Mouse (Mus musculus) intestine, postnatal 0 days (tissue): ENCODE data around the gene Tmx1. TPM values are rescaled to one million over a fixed set of nuclear protein-coding genes. Genes with fewer than 3 reads are reported as not detected.
A peak's percentile ranks its signal among the peaks of the same experiment; 100 is the strongest.

Experiments used
- ATAC-seq: fragments of 200-750 bp; cut with Nextera tagmentation; 2 replicates; pipeline ENCODE4 v1.8.0; 2017; ENCODE audit warnings: mild to moderate bottlenecking, moderate TSS enrichment, moderate library complexity
- H3K27ac ChIP-seq: fragments of 300-500 bp; sonication (generic); 2 replicates; pipeline ENCODE4 v1.5.1; 2014; ENCODE audit warnings: mild to moderate bottlenecking, low read depth, low read length, moderate library complexity
- H3K27me3 ChIP-seq: fragments of 300-500 bp; sonication (generic); replicated peaks from 2 replicates; pipeline ENCODE4 v1.6.1; 2014; ENCODE audit warnings: low read length, mixed read lengths; ENCODE audit not compliant: control insufficient read depth, insufficient read depth
- H3K36me3 ChIP-seq: fragments of 300-500 bp; sonication (generic); 2 replicates; pipeline ENCODE4 v1.6.1; 2014; ENCODE audit warnings: mild to moderate bottlenecking, moderate library complexity; ENCODE audit not compliant: control insufficient read depth, insufficient read depth
- H3K4me1 ChIP-seq: fragments of 300-500 bp; sonication (generic); replicated peaks from 2 replicates; pipeline ENCODE4 v1.6.1; 2014; ENCODE audit warnings: antibody characterized with exemption, low read length, mixed read lengths; ENCODE audit not compliant: control insufficient read depth, insufficient read depth
- H3K4me2 ChIP-seq: fragments of 300-500 bp; sonication (generic); replicated peaks from 2 replicates; pipeline ENCODE4 v1.6.1; 2014; ENCODE audit warnings: low read depth, mild to moderate bottlenecking, moderate library complexity
- H3K4me3 ChIP-seq: fragments of 300-500 bp; sonication (generic); 2 replicates; pipeline ENCODE4 v1.5.1; 2014; ENCODE audit warnings: low read depth, low read length
- H3K9ac ChIP-seq: fragments of 300-500 bp; sonication (generic); 2 replicates; pipeline ENCODE4 v1.6.1; 2014; ENCODE audit warnings: mild to moderate bottlenecking, low read depth, low read length
- H3K9me3 ChIP-seq: fragments of 300-500 bp; sonication (generic); 2 replicates; pipeline ENCODE4 v1.6.1; 2016; ENCODE audit warnings: mixed run types; ENCODE audit not compliant: control insufficient read depth
- CTCF ChIP-seq: sonication (generic); IDR thresholded peaks from 2 replicates; pipeline ENCODE4 v1.5.1; 2016; ENCODE audit warnings: low read depth, mild to moderate bottlenecking, control low read depth, antibody characterized with exemption, moderate library complexity
- WGBS: fragments of 180-500 bp; shearing (Covaris S2); extraction: QIAGEN DNeasy Blood & Tissue Kit; methylation state at CpG from one replicate; pipeline ENCODE4 v1.1.7; 2014; 5-methylcytosine and 5-hydroxymethylcytosine counted together
- polyA plus RNA-seq: library from polyadenylated mRNA; unstranded; fragments of >200 nt; fragmentation: Nextera tagmentation; extraction: Ambion mirVana; gene quantifications from 2 replicates; pipeline ENCODE4 v1.2.1, GENCODE M21; 2015

Tmx1 gene
- polyA plus RNA-seq, 1 experiment from 2014 or later: 64.4 TPM

- no peak for ATAC-seq
- no peaks in the 10 kb centered on the region for H3K36me3 ChIP-seq
- H3K27ac ChIP-seq: no peak overlapping the region
- H3K27me3 ChIP-seq: no peaks in the 10 kb centered on the region
- H3K4me2 ChIP-seq: no peak overlapping the region
- H3K9ac ChIP-seq: no peak overlapping the region
- no peaks in the 10 kb centered on the region for H3K4me1 ChIP-seq
- TF ChIP-seq CTCF: no peak
- H3K4me3 ChIP-seq: no peak overlapping the region
- WGBS: 88% methylated on average over 3 of the region's 3 CpGs
- no peaks in the 10 kb centered on the region for H3K9me3 ChIP-seq
Observed at GRCm38 (mm10) chr12:70451533-70451932, 1.4 kb upstream of the Tmx1 start.

GRCm38 (mm10) chr12:70452143-70452542, 752 bp upstream of the Tmx1 start:
- H3K27ac ChIP-seq: no peak overlapping the region
- no peak for ATAC-seq
- 68% methylated on average over 2 of the region's 2 CpGs for WGBS
- TF ChIP-seq CTCF: no peak
- peak overlapping the region; percentile 66 for H3K4me2 ChIP-seq
- no peaks in the 10 kb centered on the region for H3K9me3 ChIP-seq
- H3K9ac ChIP-seq: no peak overlapping the region
- peaks cover 4% of the 10 kb centered on the region; the same call in 1 of the 2 replicates for H3K36me3 ChIP-seq
- peak overlapping the region; percentile 85; the same call in 1 of the 2 replicates for H3K4me3 ChIP-seq
- no peaks in the 10 kb centered on the region for H3K27me3 ChIP-seq
- no peaks in the 10 kb centered on the region for H3K4me1 ChIP-seq

DNA sequence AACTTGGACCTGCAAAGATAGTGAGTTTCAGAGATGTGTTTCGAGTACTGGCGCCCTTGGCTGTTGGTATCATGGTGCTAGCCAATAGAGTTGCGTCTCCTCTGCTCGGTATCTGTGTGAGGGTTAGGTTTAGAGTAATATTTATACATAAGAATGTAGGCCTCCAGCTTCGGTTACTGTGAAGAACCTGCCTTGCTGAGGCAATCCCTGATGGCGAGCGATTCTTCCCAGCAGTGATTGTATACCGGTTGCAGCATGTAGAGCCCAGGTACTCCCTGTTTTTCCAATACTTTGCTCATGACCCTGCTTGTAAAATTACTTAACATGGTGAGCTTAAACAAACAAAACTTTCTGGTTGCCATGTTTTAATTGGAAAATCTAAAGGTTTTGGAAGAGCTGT, 2.3 kb downstream of the Tmx1 start:
- 87% methylated on average over 8 of the region's 8 CpGs for WGBS
- no peak overlapping the region for H3K4me2 ChIP-seq
- no peaks in the 10 kb centered on the region for H3K4me1 ChIP-seq
- no peaks in the 10 kb centered on the region for H3K9me3 ChIP-seq
- no peak for TF ChIP-seq CTCF
- no peak for ATAC-seq
- peaks cover 28% of the 10 kb centered on the region for H3K36me3 ChIP-seq
- no peak overlapping the region for H3K9ac ChIP-seq
- no peak overlapping the region for H3K4me3 ChIP-seq
- no peak overlapping the region for H3K27ac ChIP-seq
- no peaks in the 10 kb centered on the region for H3K27me3 ChIP-seq

DNA sequence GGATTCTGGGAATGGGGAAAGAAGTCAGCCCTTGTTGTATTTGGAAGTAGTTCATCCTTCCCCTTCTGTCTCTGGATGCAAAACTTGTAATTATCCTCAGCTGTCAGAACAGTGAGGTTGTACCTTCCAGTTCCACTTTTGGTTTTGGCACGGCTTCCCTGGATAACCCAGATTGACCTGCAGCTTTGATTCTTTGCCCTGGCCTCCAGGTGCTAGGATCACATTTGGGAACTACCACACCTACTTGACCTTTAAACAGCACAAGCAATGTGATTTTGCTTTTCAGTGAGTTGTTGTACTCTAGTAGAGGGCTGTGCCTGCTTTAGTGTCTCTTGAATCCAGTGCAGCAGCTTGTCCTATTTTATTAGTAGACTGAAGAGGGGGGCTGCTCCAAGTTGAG, 6.7 kb downstream of the Tmx1 start:
- H3K4me1 ChIP-seq: no peaks in the 10 kb centered on the region
- 89% methylated on average over 1 of the region's 1 CpGs for WGBS
- TF ChIP-seq CTCF: no peak
- H3K27me3 ChIP-seq: no peaks in the 10 kb centered on the region
- H3K9me3 ChIP-seq: no peaks in the 10 kb centered on the region
- H3K9ac ChIP-seq: no peak overlapping the region
- H3K4me3 ChIP-seq: no peak overlapping the region
- peaks cover 35% of the 10 kb centered on the region for H3K36me3 ChIP-seq
- H3K4me2 ChIP-seq: no peak overlapping the region
- H3K27ac ChIP-seq: no peak overlapping the region
- ATAC-seq: no peak

GRCm38 (mm10) chr12:70464016-70464415, 11.1 kb downstream of the Tmx1 start:
- Histone ChIP-seq H3K27me3 (no peaks in the 10 kb centered on the region), H3K9me3 (no peaks in the 10 kb centered on the region), H3K4me2 (no peak overlapping the region), H3K36me3 (peaks cover 44% of the 10 kb centered on the region), H3K9ac (no peak overlapping the region), H3K27ac (no peak overlapping the region), H3K4me3 (no peak overlapping the region), H3K4me1 (no peaks in the 10 kb centered on the region)
- 85% methylated on average over 4 of the region's 4 CpGs for WGBS
- ATAC-seq: no peak
- no peak for TF ChIP-seq CTCF

DNA sequence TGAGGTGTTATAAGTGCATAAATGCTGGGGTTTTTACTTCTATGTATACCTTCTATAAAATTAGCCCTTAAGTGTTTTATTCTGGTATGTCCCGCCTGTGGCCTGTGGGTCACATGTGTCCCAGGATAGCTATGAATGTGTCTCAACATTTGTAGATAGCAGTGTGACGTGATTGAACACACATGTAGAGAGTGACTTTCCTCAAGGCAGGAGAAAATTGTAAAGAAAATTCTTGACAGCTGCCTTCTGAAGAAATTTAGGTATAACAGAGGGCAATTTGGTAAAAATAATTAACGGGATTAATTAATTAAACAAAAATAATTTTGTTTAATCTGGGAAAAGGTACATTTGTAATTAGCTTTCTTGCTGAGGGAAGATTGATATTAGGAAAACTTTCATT, 22.4 kb downstream of the Tmx1 start:
- Histone ChIP-seq H3K4me3 (no peak overlapping the region), H3K27ac (no peak overlapping the region), H3K9me3 (no peaks in the 10 kb centered on the region), H3K9ac (no peak overlapping the region), H3K4me1 (no peaks in the 10 kb centered on the region), H3K27me3 (no peaks in the 10 kb centered on the region), H3K4me2 (no peak overlapping the region), H3K36me3 (no peaks in the 10 kb centered on the region)
- no peak for ATAC-seq
- no peak for TF ChIP-seq CTCF
- 85% methylated on average over 3 of the region's 3 CpGs for WGBS
